Mouse (Mus musculus): ENCODE measurements around the gene Zfp618. TPM values are rescaled to one million over a fixed set of nuclear protein-coding genes. Genes with fewer than 3 reads are reported as not detected.

Gene Zfp618
- total RNA-seq, 2 experiments from 2014 or later, result 8.3 to 9.3 TPM

GRCm38 (mm10) chr4:63052662-63053033 lies 87.3 kb downstream of the Zfp618 start:
- intact Hi-C loops (cut with DNase I), result no loop called here
- no peak for DNase-seq (ENCODE audit: extremely low spot score in 1 of 2, low spot score in 2 of 2)

GRCm38 (mm10) chr4:63055216-63055745 lies 89.9 kb downstream of the Zfp618 start:
- DNase-seq (ENCODE audit: extremely low spot score in 1 of 2, low spot score in 2 of 2), result no peak
- intact Hi-C loops (cut with DNase I), result no loop called here

GRCm38 (mm10) chr4:63056641-63057415 lies 91.5 kb downstream of the Zfp618 start:
- intact Hi-C loops (cut with DNase I), result no loop called here
- DNase-seq (ENCODE audit: extremely low spot score in 1 of 2, low spot score in 2 of 2), result peak in 1 of 2 experiments; percentile 21

GRCm38 (mm10) chr4:63057581-63057980 lies 92.2 kb downstream of the Zfp618 start:
- no peak for DNase-seq (ENCODE audit: extremely low spot score in 1 of 2, low spot score in 2 of 2)
- intact Hi-C loops (cut with DNase I), result no loop called here

GRCm38 (mm10) chr4:63058686-63059085 lies 93.3 kb downstream of the Zfp618 start:
- intact Hi-C loops (cut with DNase I), result no loop called here
- DNase-seq (ENCODE audit: extremely low spot score in 1 of 2, low spot score in 2 of 2), result peak in 1 of 2 experiments; percentile 4

- peak in 1 of 2 experiments; percentile 7 for DNase-seq (ENCODE audit: extremely low spot score in 1 of 2, low spot score in 2 of 2)
- intact Hi-C loops (cut with DNase I), result no loop called here
Observed at GRCm38 (mm10) chr4:63060358-63060757, 95.0 kb downstream of the Zfp618 start.

- intact Hi-C loops (cut with DNase I), result no loop called here
- DNase-seq (ENCODE audit: extremely low spot score in 1 of 2, low spot score in 2 of 2), result peak in 1 of 2 experiments; percentile 9
Observed at GRCm38 (mm10) chr4:63061411-63061810, 96.0 kb downstream of the Zfp618 start.

GRCm38 (mm10) chr4:63063360-63063759 lies 98.0 kb downstream of the Zfp618 start:
- intact Hi-C loops (cut with DNase I), result no loop called here
- peak in 1 of 2 experiments; percentile 3 for DNase-seq (ENCODE audit: extremely low spot score in 1 of 2, low spot score in 2 of 2)

- intact Hi-C loops (cut with DNase I), result no loop called here
- DNase-seq (ENCODE audit: extremely low spot score in 1 of 2, low spot score in 2 of 2), result peak in 1 of 2 experiments; percentile 10
Observed at GRCm38 (mm10) chr4:63064911-63065310, 99.5 kb downstream of the Zfp618 start.

- intact Hi-C loops (cut with DNase I), result no loop called here
Observed at GRCm38 (mm10) chr4:63066796-63067195, 101.4 kb downstream of the Zfp618 start.

GRCm38 (mm10) chr4:63067822-63068221 lies 102.4 kb downstream of the Zfp618 start:
- DNase-seq (ENCODE audit: extremely low spot score in 1 of 2, low spot score in 2 of 2), result peak in 1 of 2 experiments; percentile 12

More at GRCm38 (mm10) chr4:63066796-63067195, 101.4 kb downstream of the Zfp618 start:
- DNase-seq (ENCODE audit: extremely low spot score in 1 of 2, low spot score in 2 of 2), result peak in 1 of 2 experiments; percentile 7

GRCm38 (mm10) chr4:63068499-63069175 lies 103.3 kb downstream of the Zfp618 start:
- peak in 1 of 2 experiments; percentile 21 for DNase-seq (ENCODE audit: extremely low spot score in 1 of 2, low spot score in 2 of 2)

More at GRCm38 (mm10) chr4:63067822-63068221, 102.4 kb downstream of the Zfp618 start:
- intact Hi-C loops (cut with DNase I), result no loop called here

GRCm38 (mm10) chr4:63071413-63072260 lies 106.3 kb downstream of the Zfp618 start:
- intact Hi-C loops (cut with DNase I), result no loop called here
- no peak for DNase-seq (ENCODE audit: extremely low spot score in 1 of 2, low spot score in 2 of 2)

More at GRCm38 (mm10) chr4:63068499-63069175, 103.3 kb downstream of the Zfp618 start:
- intact Hi-C loops (cut with DNase I), result no loop called here

- intact Hi-C loops (cut with DNase I), result no loop called here
- DNase-seq (ENCODE audit: extremely low spot score in 1 of 2, low spot score in 2 of 2), result no peak
Observed at GRCm38 (mm10) chr4:63073139-63073538, 107.8 kb downstream of the Zfp618 start.

- intact Hi-C loops (cut with DNase I), result no loop called here
- no peak for DNase-seq (ENCODE audit: extremely low spot score in 1 of 2, low spot score in 2 of 2)
Observed at GRCm38 (mm10) chr4:63079159-63079558, 113.8 kb downstream of the Zfp618 start.

- intact Hi-C loops (cut with DNase I), result no loop called here
- peak; percentile 54 to 70 for DNase-seq (ENCODE audit: extremely low spot score in 1 of 2, low spot score in 2 of 2)
Observed at GRCm38 (mm10) chr4:63084473-63084889, 119.1 kb downstream of the Zfp618 start.

- intact Hi-C loops (cut with DNase I), result no loop called here
- DNase-seq (ENCODE audit: extremely low spot score in 1 of 2, low spot score in 2 of 2), result peak in 1 of 2 experiments; percentile 40
Observed at GRCm38 (mm10) chr4:63089484-63089883, 124.1 kb downstream of the Zfp618 start.

GRCm38 (mm10) chr4:63091151-63091550 lies 125.8 kb downstream of the Zfp618 start:
- intact Hi-C loops (cut with DNase I), result no loop called here
- DNase-seq (ENCODE audit: extremely low spot score in 1 of 2, low spot score in 2 of 2), result peak in 1 of 2 experiments; percentile 5

- DNase-seq (ENCODE audit: extremely low spot score in 1 of 2, low spot score in 2 of 2), result peak in 1 of 2 experiments; percentile 48
- intact Hi-C loops (cut with DNase I), result no loop called here
Observed at GRCm38 (mm10) chr4:63097603-63098002, 132.2 kb downstream of the Zfp618 start.

Data from left cerebral cortex, postnatal 10 days (tissue).